Mouse (Mus musculus): ENCODE measurements at regions not wholly inside any gene's neighbourhood (a gene's known extent, or its start where the extent isn't known, plus 50 kb on each side); places are given as distances from the start of the nearest gene placed in this dataset.

GRCm38 (mm10) chr3:35232487-35232886 is 521.4 kb upstream of the Atp11b start:
- TF ChIP-seq CTCF (IDR thresholded peaks at IDR 0.05; ENCODE audit: low read depth, low read length), result no peak
- no peak for TF ChIP-seq GATA1 (IDR thresholded peaks at IDR 0.05; ENCODE audit: borderline replicate concordance, low read length)
- TF ChIP-seq POLR2AphosphoS5 (IDR thresholded peaks at IDR 0.05; ENCODE audit: insufficient replicate concordance, low read depth, low read length), result no peak
- TF ChIP-seq TAL1 (conservative IDR thresholded peaks at IDR 0.05; ENCODE audit: low read depth, low read length), result no peak
- TF ChIP-seq GATA2 (IDR thresholded peaks at IDR 0.05; ENCODE audit: borderline replicate concordance, low read depth, low read length), result no peak

All from G1E (cell line).